Mouse (Mus musculus) spleen, adult 2 months (tissue): Measurements from ENCODE around the gene Sympk. TPM values are rescaled to one million over a fixed set of nuclear protein-coding genes. Genes with fewer than 3 reads are reported as not detected.

Experiments
- DNase-seq, 2 experiments: peaks; one replicate each; pipeline versions ENCODE4 v3.0.0 to v3.0.0-alpha.2; 2012 to 2021; ENCODE audit warnings: low spot score in 2 of 2, low read depth in 1 of 2
- H3K27ac ChIP-seq: fragments of 200-500 bp; 2 replicates; pipeline ENCODE4 v1.5.1; 2012; ENCODE audit warnings: low read length, inconsistent platforms; ENCODE audit not compliant: insufficient read depth
- H3K27me3 ChIP-seq: fragments of 200-500 bp; 2 replicates; pipeline ENCODE4 v1.6.1; 2012; ENCODE audit warnings: mild to moderate bottlenecking, moderate library complexity, low read length, inconsistent platforms; ENCODE audit not compliant: control insufficient read depth, insufficient read depth
- H3K36me3 ChIP-seq: fragments of 200-500 bp; 2 replicates; pipeline ENCODE4 v1.6.1; 2012; ENCODE audit warnings: mild to moderate bottlenecking, low read length, inconsistent platforms; ENCODE audit not compliant: control insufficient read depth, insufficient read depth
- H3K4me1 ChIP-seq: fragments of 200-500 bp; 2 replicates; pipeline ENCODE4 v1.6.1; 2011; ENCODE audit warnings: inconsistent platforms; ENCODE audit not compliant: control insufficient read depth, insufficient read depth, insufficient read length
- H3K4me3 ChIP-seq: fragments of 200-500 bp; 2 replicates; pipeline ENCODE4 v1.5.1; 2011; ENCODE audit warnings: mild to moderate bottlenecking, inconsistent platforms; ENCODE audit not compliant: insufficient read depth, insufficient read length; ENCODE audit errors: extremely low read depth
- CTCF ChIP-seq: fragments of 200-500 bp; IDR thresholded peaks from 2 replicates; pipeline ENCODE4 v1.5.1; 2011; ENCODE audit warnings: mild to moderate bottlenecking, inconsistent platforms; ENCODE audit not compliant: insufficient read depth, insufficient read length, insufficient replicate concordance; ENCODE audit errors: extremely low read depth
- POLR2A ChIP-seq: fragments of 200-500 bp; IDR thresholded peaks from 2 replicates; pipeline ENCODE4 v1.6.1; 2011; ENCODE audit warnings: low read depth, low read length, inconsistent platforms
- WGBS: fragments of 180-500 bp; shearing (Covaris S2); methylation state at CpG from one replicate; pipeline ENCODE4 v1.1.7; 2018; 5-methylcytosine and 5-hydroxymethylcytosine counted together
- polyA plus RNA-seq: library from polyadenylated mRNA; depleted of rRNA; stranded (reverse); fragments of >200 nt; gene quantifications from 2 replicates; pipeline ENCODE4 v1.2.3, GENCODE M21; 2012; rRNA removed

Gene Sympk
- polyA plus RNA-seq, 1 experiment: 67.2 TPM

GRCm38 (mm10) chr7:19098811-19099210 is 74.6 kb downstream of the Sympk start:
- Histone ChIP-seq H3K4me1 (peaks cover 7% of the 10 kb centered on the region; the same call in 1 of the 2 replicates), H3K4me3 (no peak overlapping the region), H3K27me3 (peaks cover 18% of the 10 kb centered on the region), H3K27ac (no peak overlapping the region), H3K36me3 (no peaks in the 10 kb centered on the region)
- TF ChIP-seq POLR2A (no peak), CTCF (no peak)
- WGBS: 91% methylated on average over 7 of the region's 7 CpGs
- DNase-seq: no peak

GRCm38 (mm10) chr7:19100290-19100689 is 76.1 kb downstream of the Sympk start:
- no peaks in the 10 kb centered on the region for H3K36me3 ChIP-seq
- DNase-seq: no peak
- WGBS: 87% methylated on average over 1 of the region's 1 CpGs
- H3K27me3 ChIP-seq: peaks cover 8% of the 10 kb centered on the region
- TF ChIP-seq CTCF: no peak
- no peak for TF ChIP-seq POLR2A
- no peaks in the 10 kb centered on the region for H3K4me1 ChIP-seq
- H3K4me3 ChIP-seq: no peak overlapping the region
- H3K27ac ChIP-seq: no peak overlapping the region

GRCm38 (mm10) chr7:19103741-19104140 is 79.6 kb downstream of the Sympk start:
- H3K27ac ChIP-seq: no peak overlapping the region
- H3K4me1 ChIP-seq: no peaks in the 10 kb centered on the region
- TF ChIP-seq POLR2A: no peak
- no peak for TF ChIP-seq CTCF
- H3K4me3 ChIP-seq: no peak overlapping the region
- no peaks in the 10 kb centered on the region for H3K36me3 ChIP-seq
- no peak for DNase-seq
- 0 out of 2 replicates have a peak, but pooled peaks cover 1% of the 10 kb centered on the region for H3K27me3 ChIP-seq

Other genes starting within 250 kb of the Sympk start
- not detected in 2 replicates for gene Psg19, start 225.9 kb upstream of the Sympk start, polyA plus RNA-seq
- gene Psg17, start 202.8 kb upstream of the Sympk start, polyA plus RNA-seq: 0.05 TPM in 1 of 2 replicates, not detected in the other
- 2.4 and 2.9 TPM in 2 replicates for gene Mill2, start 184.4 kb upstream of the Sympk start, polyA plus RNA-seq
- gene Pglyrp1, start 153.0 kb upstream of the Sympk start, polyA plus RNA-seq: 93.4 and 164 TPM in 2 replicates
- gene Ccdc61, start 114.0 kb upstream of the Sympk start, polyA plus RNA-seq: 13.0 and 25.5 TPM in 2 replicates
- gene Nova2, start 98.5 kb upstream of the Sympk start, polyA plus RNA-seq: 0.68 and 0.90 TPM in 2 replicates
- gene Nanos2, start 37.0 kb upstream of the Sympk start, polyA plus RNA-seq: not detected in 2 replicates
- gene Mypop, start 33.1 kb upstream of the Sympk start, polyA plus RNA-seq: 2.5 and 4.0 TPM in 2 replicates
- 23.8 and 32.9 TPM in 2 replicates for gene Irf2bp1, start 20.3 kb upstream of the Sympk start, polyA plus RNA-seq
- gene Foxa3, start 839 bp upstream of the Sympk start, polyA plus RNA-seq: 0.38 and 0.49 TPM in 2 replicates
- gene Rsph6a, start 30.3 kb downstream of the Sympk start, polyA plus RNA-seq: 0.06 TPM in 1 of 2 replicates, not detected in the other
- gene Dmwd, start 51.9 kb downstream of the Sympk start, polyA plus RNA-seq: 26.6 and 31.9 TPM in 2 replicates
- 175 and 182 TPM in 2 replicates for gene Dmpk, start 59.5 kb downstream of the Sympk start, polyA plus RNA-seq
- gene Six5, start 70.2 kb downstream of the Sympk start, polyA plus RNA-seq: 9.1 and 9.8 TPM in 2 replicates
- 0.02 TPM in 1 of 2 replicates, not detected in the other for gene Gm4969, start 94.0 kb downstream of the Sympk start, polyA plus RNA-seq
- 15.4 and 16.5 TPM in 2 replicates for gene Fbxo46, start 95.5 kb downstream of the Sympk start, polyA plus RNA-seq
- gene Qpctl, start 124.9 kb downstream of the Sympk start, polyA plus RNA-seq: 7.7 and 12.3 TPM in 2 replicates
- 17.0 and 19.0 TPM in 2 replicates for gene Snrpd2, start 125.3 kb downstream of the Sympk start, polyA plus RNA-seq
- gene Gipr, start 141.8 kb downstream of the Sympk start, polyA plus RNA-seq: 0.07 and 0.08 TPM in 2 replicates
- gene Eml2, start 152.0 kb downstream of the Sympk start, polyA plus RNA-seq: 27.4 and 27.9 TPM in 2 replicates
- 6.5 and 9.3 TPM in 2 replicates for gene Gpr4, start 188.2 kb downstream of the Sympk start, polyA plus RNA-seq
- gene Opa3, start 204.0 kb downstream of the Sympk start, polyA plus RNA-seq: 14.7 and 17.7 TPM in 2 replicates
- 335 and 437 TPM in 2 replicates for gene Vasp, start 247.4 kb downstream of the Sympk start, polyA plus RNA-seq